Mouse (Mus musculus) megakaryocyte progenitor cell, adult 5-6 weeks (primary cell): ENCODE measurements around the gene Gm21974. TPM values are rescaled to one million over a fixed set of nuclear protein-coding genes. Genes with fewer than 3 reads are reported as not detected.
"Not testable (repeated sequence)": the region's sequence is repeated elsewhere in the genome, so short reads cannot be mapped to it uniquely, and the experiment has no call there.

Experiments
- ATAC-seq: replicated peaks from 2 replicates; pipeline ENCODE4 v1.8.0; 2016; ENCODE audit warnings: mild to moderate bottlenecking, moderate TSS enrichment, inconsistent platforms; ENCODE audit not compliant: poor library complexity
- total RNA-seq, 2 experiments: library from RNA; stranded (forward) in 1 of 2; stranded (reverse) in 1 of 2; fragments of 157-497, 149-512 nt in 1 of 2; fragments of 200-1000 nt in 1 of 2; gene quantifications; 2 replicates each; pipeline versions ENCODE4 v1.2.3 to v1.2.4; 2015 to 2017

The Gm21974 gene
- total RNA-seq, 2 experiments from 2014 or later, result not detected

DNA sequence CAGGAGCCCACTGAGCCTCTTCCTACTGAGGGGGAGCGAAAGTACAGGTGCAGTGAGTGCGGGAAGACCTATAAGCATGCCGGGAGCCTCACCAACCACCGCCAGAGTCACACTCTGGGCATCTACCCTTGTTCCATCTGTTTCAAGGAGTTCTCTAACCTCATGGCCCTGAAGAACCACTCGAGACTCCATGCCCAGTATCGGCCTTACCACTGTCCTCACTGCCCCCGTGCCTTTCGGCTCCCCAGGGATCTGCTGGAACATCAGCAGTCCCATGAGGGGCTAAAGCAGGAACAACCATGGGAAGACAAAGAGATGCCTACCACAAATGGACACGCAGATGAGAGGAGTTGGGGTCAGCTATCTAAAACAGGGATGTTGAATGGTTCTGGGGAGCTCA lies 16.0 kb downstream of the Gm21974 start:
- no peak for ATAC-seq

DNA sequence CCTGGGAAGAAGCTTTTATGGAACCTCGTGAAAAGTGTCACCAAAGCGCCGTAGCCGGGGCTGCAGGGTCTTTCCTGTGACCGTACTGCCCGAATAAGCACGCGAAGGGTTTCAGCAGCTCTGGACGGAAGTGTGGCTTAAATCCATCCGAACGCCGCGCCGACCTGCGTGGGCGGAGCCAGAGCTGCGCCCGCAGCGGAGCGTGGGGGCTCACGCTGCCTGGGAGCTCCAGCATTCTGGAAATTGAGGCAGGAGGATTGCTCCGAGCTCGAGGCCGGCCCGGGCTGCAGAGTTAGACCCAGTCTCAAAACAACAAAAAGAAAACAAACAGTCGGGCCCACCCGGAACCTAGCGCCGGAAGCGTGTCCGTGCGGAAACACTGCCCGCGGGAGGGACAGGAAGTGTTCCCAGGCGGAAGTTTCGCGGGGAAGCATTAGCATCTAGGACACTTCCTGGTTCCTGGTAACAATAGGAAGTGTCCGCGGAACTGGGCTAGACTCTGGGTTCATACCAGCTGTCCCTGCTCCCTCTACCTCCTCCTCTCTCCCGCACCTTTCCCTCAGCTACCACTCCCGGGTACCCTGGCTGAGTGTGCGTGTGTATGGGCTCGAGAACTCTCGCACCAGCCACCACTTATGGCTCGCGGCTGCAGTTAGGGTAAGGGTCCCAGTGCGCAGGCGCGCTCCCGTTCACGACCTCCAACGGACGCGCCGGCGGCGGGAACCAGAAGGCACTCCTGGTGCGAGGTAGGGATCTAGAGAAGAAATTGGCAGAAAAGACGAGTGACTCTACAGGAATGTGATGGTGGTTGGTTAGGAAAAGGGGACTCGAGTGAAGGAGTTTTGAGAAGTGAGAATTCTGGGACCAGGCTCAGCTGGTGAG lies 18.5 kb downstream of the Gm21974 start, which contains the start of gene Zfp668:
TSS of gene Zfp668 (minus strand) at position 362 of the 882 bp plus-strand sequence.
- peak; percentile 71 for ATAC-seq

DNA sequence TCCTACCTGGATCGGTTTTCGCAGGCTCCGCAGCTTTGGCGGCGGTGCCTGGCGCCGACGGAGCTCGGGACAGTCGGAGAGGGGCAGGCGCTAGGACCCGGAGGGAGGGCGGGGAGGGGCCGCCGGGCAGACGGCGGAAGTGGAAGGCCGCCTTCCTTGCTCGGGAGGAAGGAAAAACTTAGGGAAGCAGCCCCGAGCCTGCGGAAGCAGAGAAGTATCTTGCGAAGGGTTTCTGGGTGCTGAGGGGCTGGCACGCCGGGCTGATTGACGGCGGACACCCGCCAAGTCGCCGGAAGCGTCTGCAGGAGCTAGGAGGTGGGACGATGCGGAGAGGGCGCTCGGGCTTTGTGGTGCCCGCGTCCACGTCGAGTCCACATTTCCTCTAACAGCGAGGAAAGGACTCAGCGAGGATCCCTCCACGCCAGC lies 19.2 kb downstream of the Gm21974 start, which contains the start of gene Zfp646:
TSS of gene Zfp646 (plus strand) at position 181 of the 426 bp plus-strand sequence.
- ATAC-seq, result peak; percentile 62

DNA sequence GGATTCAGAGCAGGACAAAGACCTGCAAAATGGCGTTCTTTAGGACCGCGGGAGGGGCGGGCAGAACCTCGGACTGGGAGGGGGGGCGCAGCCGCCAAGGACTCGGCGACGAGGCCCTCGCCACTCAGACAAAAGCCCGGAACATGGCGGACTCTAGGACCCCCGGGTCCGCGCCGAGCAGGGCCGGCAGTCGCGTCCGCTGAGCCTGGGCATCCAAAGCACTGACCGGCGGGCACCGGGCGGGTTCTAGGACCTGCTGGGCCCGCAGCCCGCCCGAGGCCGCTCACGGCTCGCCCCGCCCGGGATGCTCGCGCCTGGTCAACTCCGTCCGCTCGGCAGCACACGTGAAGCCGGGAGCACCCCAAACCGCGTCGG lies 19.6 kb downstream of the Gm21974 start:
- peak; percentile 72 for ATAC-seq

DNA sequence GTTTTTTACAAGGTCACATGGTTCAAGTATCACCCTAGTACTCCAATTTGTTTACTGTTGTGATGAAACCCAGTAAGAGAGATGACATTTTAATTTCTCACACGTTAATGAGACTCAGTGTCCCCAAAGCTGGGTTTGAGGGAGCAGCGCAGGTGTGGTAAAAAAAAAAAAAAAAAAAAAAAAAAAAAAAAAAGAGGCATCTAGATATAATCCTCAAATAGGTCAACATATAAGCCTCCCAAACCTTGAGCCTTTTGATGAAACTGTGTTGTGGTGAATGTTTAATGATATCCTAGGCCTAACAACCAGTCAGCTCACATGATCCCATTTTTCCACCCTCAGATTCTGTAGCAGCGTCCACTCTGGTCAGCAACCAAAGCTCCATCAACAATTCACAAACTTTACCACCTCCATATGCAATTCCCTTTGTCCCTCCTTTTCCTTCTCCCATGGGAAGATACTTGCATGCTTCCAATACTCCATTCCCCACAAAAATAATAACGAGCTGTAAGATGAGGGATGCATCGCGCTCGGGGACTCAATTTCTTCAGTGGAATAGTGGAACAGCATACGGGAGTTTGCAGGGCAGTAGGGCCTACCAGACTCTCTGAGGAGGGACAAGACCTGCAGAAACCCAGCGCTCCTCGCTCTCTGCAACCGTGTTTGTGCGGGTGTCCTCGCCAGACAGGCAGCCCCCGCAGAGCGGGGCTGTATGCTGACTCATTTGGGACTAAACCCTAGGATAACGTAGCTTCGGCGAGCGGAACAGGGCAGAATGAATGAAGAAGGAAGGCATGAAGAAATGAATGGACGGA lies 20.2 kb downstream of the Gm21974 start:
- ATAC-seq, result peak; percentile 7; the same call in 1 of the 2 replicates

DNA sequence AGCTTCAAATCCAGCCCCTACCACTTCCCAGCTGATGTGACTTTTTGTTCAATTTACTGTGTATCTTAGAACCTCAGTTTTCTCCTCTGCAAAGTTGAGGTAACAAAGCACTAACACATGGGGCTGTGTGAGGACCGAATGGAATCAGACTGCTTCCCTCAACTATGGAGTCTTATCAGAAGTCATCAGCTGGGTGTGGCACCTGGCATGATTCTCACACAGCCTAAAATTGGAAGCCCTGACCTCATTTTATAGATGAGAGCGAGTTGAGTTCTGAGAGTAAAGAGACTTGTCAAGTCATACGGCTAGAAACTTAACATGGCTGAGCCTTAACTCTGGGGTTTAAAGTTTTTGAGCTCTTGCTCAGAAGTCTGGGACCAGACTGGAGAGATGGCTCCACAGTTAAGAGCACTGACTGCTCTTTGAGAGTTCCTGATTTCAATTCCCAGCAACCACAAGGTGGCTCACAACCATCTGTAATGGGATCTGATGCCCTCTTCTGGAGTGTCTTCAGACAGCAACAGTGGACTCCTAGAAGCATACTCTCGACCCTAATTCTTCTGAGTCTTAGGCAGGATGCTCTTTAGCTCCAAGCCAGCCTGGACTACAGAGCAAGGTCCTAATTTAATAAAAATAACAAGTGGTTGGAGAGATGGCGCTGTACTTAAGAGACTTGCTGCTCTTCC lies 25.0 kb downstream of the Gm21974 start:
- peak; percentile 41; the same call in 1 of the 2 replicates for ATAC-seq

DNA sequence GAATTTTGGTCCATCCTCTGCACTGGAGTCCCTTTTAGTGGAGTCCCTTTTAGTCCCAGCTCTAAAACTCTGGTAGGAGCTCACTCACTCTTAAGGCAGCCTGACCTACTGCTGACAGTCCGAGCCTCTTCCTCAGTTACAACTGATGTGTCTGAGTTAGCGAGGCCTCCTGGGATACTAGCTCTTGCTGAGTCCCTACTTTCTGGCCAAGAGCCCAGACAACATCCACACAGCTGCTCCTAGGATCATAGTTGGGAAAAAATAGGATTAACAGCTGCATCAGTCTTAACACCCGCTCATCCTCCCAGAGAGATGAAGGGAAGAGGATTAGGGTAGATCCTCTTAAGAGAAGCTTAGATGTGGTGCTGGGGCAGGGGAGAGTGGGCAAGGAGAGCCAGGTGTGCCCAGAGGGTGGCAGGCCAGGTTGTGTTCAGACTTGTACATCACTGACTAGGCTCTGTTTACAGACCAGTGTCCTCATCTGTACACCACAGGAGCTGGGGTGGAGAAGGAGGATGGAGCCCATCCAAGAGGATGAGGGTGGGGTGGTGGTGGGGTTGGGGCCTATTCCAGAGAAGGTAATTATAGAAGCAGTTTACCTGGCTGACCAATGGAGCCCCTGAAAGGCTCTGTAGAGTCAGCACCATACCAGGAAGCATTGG lies 26.0 kb downstream of the Gm21974 start:
- no peak for ATAC-seq

DNA sequence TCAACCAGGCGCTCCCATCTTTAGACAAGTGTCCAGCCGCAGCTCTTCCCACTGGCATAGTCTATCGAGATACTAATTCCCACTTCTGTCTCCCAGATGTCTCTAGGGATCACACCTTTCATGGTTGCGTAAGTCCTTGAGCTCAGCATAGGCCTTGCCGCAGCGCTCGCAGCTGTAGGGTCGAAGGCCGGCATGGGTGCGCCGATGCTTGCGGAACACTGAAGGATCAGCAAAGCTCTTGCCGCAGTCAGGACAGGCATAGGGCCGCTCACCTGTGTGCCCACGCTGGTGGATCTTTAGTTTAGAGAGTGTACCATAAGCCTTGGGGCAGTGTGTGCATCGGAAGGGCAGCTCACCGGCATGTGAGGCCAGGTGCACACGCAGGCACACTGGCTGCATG lies 27.6 kb downstream of the Gm21974 start:
- ATAC-seq, result no peak

DNA sequence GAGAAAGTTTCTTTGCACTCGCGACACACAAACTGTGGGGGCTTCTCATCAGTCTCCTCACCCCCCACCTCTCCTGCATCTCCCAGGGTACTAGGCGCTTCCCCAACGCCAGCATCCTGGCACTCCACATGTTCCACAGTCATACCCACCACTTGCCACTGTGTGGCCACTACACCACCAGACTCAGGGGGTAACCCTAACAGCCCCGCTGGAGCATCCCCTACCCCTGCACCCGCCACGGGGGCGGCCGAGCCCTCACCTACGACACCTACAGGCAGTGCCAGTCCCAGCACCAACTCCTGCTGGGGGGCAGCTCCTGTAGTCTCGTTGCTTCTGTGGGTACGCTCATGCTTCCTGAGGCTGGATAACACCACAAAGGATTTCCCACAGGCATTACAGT lies 28.8 kb downstream of the Gm21974 start:
- ATAC-seq, result no peak

DNA sequence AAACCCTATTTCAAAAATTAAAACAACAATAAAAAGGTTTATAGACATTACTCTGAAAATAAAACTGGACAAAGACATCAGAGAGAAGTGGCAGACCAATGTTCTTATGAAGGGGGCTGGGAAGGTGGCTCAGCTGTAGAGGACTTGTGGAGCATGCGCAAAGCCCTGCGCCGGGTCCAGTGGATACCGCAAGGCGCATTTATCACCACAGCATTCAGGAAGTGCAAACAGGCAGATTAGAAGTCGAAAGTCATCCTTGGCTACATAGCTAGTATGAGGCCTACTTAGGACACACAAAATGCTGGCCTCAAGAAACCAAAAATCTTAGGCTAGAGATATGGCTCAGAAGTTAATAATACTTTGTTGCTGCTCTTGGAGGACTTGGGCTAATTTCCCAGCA lies 37.0 kb downstream of the Gm21974 start:
- peak; percentile 95 for ATAC-seq

DNA sequence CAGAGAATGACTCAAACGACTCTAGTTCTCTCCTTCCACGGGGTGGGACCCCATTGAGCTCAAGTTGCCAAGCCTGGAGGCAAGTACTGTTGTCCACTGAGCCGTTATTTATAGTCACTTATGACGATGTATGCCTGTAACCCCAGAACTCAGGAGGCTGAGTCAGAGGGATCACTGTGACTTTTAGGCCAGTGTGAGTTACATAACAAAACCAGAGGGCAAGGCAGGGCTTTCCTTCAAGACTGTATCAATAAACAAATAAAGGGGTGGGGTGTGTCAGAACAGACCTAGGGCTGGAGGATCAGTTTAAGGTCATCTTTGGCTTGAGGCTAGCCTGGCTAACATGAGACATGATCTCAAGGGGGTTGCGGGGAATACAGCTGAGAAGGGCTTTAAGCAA lies 44.3 kb downstream of the Gm21974 start:
- no peak for ATAC-seq

DNA sequence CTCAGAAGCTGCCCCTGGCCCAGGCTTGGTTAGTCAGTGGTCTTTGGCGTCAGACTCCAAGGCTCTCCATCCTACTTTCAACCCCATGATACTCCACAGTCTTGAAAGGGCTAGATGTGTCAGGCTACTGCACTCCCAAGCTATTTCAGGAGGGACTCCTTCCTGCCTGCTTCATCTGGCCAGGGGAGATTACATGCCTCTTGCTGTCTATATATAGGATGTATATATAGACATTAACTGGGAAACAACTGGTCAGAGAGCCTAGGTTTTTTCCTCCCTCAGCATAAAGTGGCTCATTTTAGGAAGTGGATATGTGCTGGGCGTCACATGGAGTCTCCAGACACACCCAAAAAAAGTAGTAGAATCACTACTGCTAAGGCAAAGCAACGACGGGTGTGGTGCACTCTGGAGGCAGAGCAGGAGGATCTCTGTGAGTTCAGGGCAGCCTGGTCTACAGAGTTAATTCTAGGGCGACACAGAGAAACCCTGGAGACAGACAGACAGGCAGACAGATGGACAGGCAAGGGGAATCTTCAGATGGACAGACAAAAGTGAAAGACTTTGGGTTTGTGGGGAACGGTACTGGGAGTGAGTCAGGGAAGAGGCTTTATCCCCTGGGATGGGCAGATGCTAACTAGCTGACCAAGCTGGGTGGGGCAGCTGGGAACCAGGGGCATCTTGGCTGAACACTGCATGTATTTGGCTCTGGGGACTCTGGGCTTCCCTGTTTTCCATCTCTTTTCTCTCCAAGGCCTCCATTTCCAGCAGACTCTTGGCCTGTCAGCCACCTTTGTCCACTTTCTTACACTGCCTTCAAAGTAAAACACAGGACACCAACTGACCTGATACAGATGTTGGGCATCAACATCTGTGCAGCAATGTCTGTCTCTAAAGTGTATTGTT lies 45.0 kb downstream of the Gm21974 start:
- no peak for ATAC-seq

DNA sequence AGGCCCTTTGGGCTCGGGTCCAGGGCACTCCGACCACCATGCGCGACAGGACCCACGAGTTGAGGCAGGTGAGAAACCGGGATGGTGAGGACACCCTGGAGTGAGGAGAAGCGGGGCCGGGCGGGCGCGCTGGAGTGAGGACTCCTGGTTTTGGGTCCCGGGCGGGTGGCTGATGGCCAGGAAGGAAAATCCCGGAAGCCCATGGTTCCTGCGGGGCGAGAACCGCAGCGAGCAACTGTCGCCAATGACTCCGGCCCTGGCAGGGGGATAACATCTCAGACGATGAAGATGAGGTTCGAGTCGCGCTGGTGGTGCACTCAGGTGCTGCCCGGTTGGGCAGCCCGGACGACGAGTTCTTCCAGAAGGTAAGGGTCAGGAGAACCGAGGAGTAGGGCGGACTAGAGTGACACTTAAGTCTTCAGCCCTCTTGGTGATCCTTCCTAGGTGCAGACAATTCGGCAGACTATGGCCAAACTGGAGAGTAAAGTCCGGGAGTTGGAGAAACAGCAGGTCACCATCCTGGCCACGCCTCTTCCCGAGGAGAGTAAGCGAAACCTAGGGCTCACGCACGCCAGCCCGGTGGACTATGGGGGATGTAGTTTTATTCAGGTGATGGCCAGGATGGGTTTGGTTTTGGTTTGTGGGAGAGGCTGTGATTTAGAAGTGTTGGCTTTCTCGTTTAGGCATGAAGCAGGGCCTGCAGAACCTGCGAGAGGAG lies 53.1 kb downstream of the Gm21974 start:
- ATAC-seq, result peak; percentile 66

DNA sequence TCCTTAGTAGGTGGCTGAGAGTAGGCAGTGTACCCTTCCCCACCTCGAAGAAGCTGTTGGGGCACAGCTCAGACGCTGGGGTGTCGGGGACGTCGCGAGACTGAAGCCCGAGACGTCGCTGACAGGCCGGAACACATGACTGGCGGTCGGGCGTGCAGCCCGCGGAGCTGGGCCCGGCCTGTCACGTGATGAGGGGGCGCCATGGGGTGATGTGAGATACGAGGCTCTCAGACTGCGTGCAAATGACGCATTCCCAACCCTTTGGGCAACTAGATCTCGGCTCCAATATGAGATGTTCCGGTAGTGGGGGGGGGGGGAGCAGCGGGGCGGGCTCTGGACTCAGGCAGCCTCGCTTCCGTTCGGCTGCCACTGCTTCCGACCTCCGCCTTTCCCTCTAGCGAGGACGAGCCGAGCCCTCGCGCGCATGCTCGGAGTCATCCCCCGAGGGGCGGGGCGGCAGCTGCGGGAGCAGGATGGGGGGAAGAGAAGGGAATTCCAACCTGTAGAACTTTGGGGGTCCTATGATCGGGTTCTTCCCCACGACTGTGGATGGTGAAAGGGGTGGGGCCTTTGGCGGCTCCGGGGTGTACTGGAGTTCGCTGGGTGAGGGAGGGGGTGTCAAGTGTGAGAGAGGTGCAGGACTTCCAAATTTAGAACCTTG lies 53.8 kb downstream of the Gm21974 start:
- peak; percentile 82 for ATAC-seq

DNA sequence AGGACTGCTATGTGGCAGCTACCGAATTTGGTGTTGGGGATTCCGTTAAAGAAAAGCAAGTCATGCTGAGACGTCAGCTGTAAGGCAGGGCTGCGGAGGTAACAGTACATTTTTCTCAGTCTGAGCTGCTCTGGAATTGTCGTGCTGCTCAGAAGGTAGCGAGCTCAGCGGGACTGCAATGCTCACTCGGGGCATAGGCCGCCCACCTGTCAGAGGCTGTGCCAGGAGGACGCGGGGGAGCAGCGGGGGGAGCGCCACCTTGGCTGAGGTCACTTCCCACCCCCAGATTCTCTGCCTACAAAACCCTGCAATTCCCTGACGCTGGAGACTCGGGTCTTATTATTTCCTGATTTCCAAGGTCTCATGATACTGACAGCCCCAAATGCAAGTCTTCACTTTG lies 54.4 kb downstream of the Gm21974 start:
- ATAC-seq, result peak; percentile 45

DNA sequence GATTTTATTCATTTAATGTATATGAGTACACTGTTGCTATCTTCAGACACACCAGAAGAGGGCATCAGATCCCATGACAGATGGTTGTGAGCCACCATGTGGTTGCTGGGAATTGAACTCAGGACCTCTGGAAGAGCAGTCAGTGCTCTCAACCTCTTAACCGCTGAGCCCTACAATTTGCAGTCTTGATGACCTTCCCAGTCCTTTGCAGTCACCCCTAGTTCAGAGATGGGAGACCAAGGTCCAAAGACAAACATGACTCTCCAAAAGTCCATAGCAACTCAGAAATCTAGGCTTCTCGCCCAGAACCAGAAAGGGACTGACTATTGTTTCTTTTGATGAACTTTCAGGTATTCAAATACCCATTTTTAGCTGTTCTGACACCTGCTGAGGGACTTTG lies 55.2 kb downstream of the Gm21974 start:
- not testable (repeated sequence) for ATAC-seq

DNA sequence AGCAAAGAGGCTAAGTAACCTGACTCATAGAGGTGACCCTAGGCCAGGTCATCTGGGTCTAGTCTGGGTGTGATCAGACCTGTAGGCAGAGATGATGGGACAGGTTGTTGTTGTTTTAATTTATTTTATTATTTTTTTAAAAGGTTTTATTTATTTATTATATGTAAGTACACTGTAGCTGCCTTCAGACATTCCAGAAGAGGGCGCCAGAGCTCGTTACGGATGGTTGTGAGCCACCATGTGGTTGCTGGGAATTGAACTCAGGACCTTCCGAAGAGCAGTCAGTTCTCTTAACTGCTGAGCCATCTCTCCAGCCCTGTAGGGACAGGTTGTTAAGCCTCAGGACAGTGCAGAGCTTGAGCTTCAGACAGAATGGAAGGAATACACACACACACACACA lies 57.4 kb downstream of the Gm21974 start:
- not testable (repeated sequence) for ATAC-seq

DNA sequence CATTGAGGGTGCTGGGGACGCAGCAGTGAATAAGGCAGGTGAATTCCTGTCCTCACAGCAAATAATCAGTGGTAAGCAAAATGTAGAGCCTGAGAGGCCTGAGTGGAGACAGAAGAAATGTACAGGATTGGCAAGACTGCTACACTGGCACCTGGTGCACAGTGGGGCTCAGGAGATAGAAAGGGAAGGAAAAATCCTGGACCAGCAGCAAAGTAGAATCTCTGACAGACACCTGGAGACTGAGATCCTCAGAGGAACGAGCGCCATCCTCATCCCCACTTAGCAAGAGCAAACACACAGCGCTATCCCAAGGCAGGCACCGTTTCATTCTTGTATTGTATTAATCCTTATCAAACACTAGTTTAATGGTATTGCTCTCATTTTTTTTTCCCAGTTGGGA lies 57.8 kb downstream of the Gm21974 start:
- no peak for ATAC-seq
